Mouse (Mus musculus) left cerebral cortex, adult 2 months (tissue): ENCODE data around the gene Hrh1. TPM values are rescaled to one million over a fixed set of nuclear protein-coding genes. Genes with fewer than 3 reads are reported as not detected.
"Not testable (repeated sequence)": the region's sequence is repeated elsewhere in the genome, so short reads cannot be mapped to it uniquely, and the experiment has no call there.

Source experiments
- DNase-seq, 2 experiments: peaks; one replicate each; pipeline ENCODE4 v3.0.0; 2021 to 2022; ENCODE audit warnings: low spot score in 2 of 2, mixed read lengths in 1 of 2; ENCODE audit errors: extremely low spot score in 1 of 2
- H3K27ac ChIP-seq: fragments of 200-600 bp; 2 replicates; pipeline ENCODE4 v1.8.1; 2022
- H3K4me3 ChIP-seq: fragments of 200-600 bp; 2 replicates; pipeline ENCODE4 v1.8.1; 2022
- CTCF ChIP-seq: fragments of 200-600 bp; IDR thresholded peaks from 2 replicates; pipeline ENCODE4 v1.8.1; 2022; ENCODE audit warnings: antibody characterized with exemption, mild to moderate bottlenecking, moderate library complexity
- intact Hi-C: fragments of 180-260 bp; cut with DNase I; formaldehyde crosslinking; loops from one replicate; pipeline ENCODE4 v1.15.1; 2025
- total RNA-seq, 2 experiments: library from RNA; stranded (reverse); gene quantifications; 2 replicates each; pipeline ENCODE4 v1.2.3; 2021

Gene Hrh1
- total RNA-seq, 2 experiments from 2014 or later = 24.2 to 25.6 TPM

GRCm38 (mm10) chr6:114474059-114474458 lies 76.3 kb downstream of the Hrh1 start:
- Histone ChIP-seq H3K4me3 (no peak overlapping the region), H3K27ac (peak overlapping the region; percentile 25; the same call in 1 of the 2 replicates)
- intact Hi-C loops = no loop called here
- DNase-seq = no peak
- TF ChIP-seq CTCF = no peak

- peak overlapping the region; percentile 25; the same call in 1 of the 2 replicates for H3K27ac ChIP-seq
- TF ChIP-seq CTCF = no peak
- no peak overlapping the region for H3K4me3 ChIP-seq
- intact Hi-C loops = no loop called here
- DNase-seq = no peak
These were observed 77.2 kb downstream of the Hrh1 start for GRCm38 (mm10) chr6:114474911-114475310.

- no peak overlapping the region; the same call in 1 of the 2 replicates for H3K27ac ChIP-seq
- DNase-seq = no peak
- H3K4me3 ChIP-seq = no peak overlapping the region
- intact Hi-C loops = no loop called here
- no peak for TF ChIP-seq CTCF
These were observed 81.0 kb downstream of the Hrh1 start for GRCm38 (mm10) chr6:114478771-114479170.

GRCm38 (mm10) chr6:114479644-114480410 lies 82.1 kb downstream of the Hrh1 start:
- TF ChIP-seq CTCF = peak; percentile 32
- H3K27ac ChIP-seq = no peak overlapping the region
- no peak overlapping the region for H3K4me3 ChIP-seq
- intact Hi-C loops = no loop called here
- DNase-seq = no peak

- H3K27ac ChIP-seq = no peak overlapping the region
- TF ChIP-seq CTCF = no peak
- no peak overlapping the region for H3K4me3 ChIP-seq
- DNase-seq = no peak
- intact Hi-C loops = no loop called here
These were observed 91.6 kb downstream of the Hrh1 start for GRCm38 (mm10) chr6:114489371-114489770.

GRCm38 (mm10) chr6:114492588-114492987 lies 94.9 kb downstream of the Hrh1 start:
- DNase-seq = peak in 1 of 2 experiments; percentile 7
- intact Hi-C loops, H3K27ac ChIP-seq, H3K4me3 ChIP-seq: not testable (repeated sequence)

- intact Hi-C loops = not testable (repeated sequence)
These were observed 97.3 kb downstream of the Hrh1 start for GRCm38 (mm10) chr6:114494987-114495386.

GRCm38 (mm10) chr6:114514038-114514437 lies 116.3 kb downstream of the Hrh1 start:
- intact Hi-C loops, H3K27ac ChIP-seq, H3K4me3 ChIP-seq, DNase-seq: not testable (repeated sequence)

More at GRCm38 (mm10) chr6:114494987-114495386, 97.3 kb downstream of the Hrh1 start:
- H3K4me3 ChIP-seq, H3K27ac ChIP-seq: not testable (repeated sequence)
- DNase-seq = peak in 1 of 2 experiments; percentile 46

- DNase-seq, H3K4me3 ChIP-seq, intact Hi-C loops, H3K27ac ChIP-seq: not testable (repeated sequence)
These were observed 131.0 kb downstream of the Hrh1 start for GRCm38 (mm10) chr6:114528709-114529108.

Other genes starting within 250 kb of the Hrh1 start
- gene Slc6a1, start 115.3 kb upstream of the Hrh1 start, total RNA-seq = 100 to 1,000 TPM; 292 to 305 TPM
- gene Atg7, start 245.2 kb downstream of the Hrh1 start, total RNA-seq = 10 to 100 TPM; 28.9 to 29.1 TPM